Mouse (Mus musculus): ENCODE data around the gene Lrrc61.

DNA sequence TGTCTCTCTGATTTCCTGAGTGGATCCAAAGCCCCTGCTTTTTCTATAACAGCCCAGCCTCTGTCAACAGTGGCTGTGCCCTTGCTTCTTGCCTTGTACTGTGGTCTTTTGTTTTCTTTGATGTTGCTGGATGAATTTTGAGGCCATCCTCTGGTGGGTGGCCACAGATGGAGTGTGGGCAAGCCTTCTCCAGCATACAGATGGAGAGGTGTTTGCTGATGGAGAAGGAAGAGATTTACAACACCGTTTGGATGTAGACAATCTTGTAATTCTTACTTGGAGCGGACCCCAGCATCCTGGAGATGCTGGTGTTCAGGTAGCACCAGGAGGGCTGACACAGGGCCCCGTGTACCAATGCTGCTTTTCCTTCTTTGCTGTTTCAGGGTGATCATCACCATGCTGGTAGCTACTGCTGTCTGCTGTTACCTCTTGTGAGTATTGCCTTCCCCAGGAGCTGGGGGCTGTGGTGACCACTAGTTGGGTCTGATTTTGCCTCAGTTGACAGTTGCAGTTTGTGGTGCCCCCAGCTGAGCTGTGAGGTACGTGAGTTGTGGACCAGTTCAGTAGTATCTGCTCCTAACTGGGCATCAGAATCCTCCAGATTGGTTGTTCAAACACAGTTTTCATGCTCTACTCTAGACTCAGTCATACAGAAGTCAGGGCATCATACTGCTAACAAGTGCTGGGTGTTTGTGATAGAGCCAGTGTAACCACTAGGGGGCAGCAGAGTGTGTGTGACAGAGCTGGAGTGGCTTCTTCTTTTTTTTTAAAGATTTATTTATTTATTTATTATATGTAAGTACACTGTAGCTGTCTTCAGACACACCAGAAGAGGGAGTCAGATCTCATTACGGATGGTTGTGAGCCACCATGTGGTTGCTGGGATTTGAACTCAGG, 15.5 kb upstream of the Lrrc61 start:
- TF ChIP-seq CTCF (IDR thresholded peaks at IDR 0.05; ENCODE audit: insufficient read depth, low read depth, low read length) (no peak), POLR2A (IDR thresholded peaks at IDR 0.05; ENCODE audit: insufficient read depth, low read depth, low read length) (no peak)
